ENCODE assay signal across 24 mouse cellular contexts in genomic region chr4:57168277-57168676, GRCm38 (mm10). TPM values are rescaled to one million over a fixed set of nuclear protein-coding genes. Genes with fewer than 3 reads are reported as not detected.
DNase-seq lines count a peak whose midpoint lies in the region; ATAC-seq and TF ChIP-seq lines count a peak whose summit lies in the region.
"Had no signal": no experiment of that assay in that cellular context is flagged by ENCODE, and none has a peak within 500 bp of the region (broad histone marks: within the 10 kb centered on the region; RNA-seq: fewer than 3 reads in every experiment).

No protein-coding gene starts in this region.

- H3K27ac ChIP-seq in midbrain, embryonic 11.5 days (ENCODE audit: low read depth, low read length) = no peak overlapping the region
- no peak overlapping the region for H3K27ac ChIP-seq in midbrain, embryonic 10.5 days (replicated peaks)
- no peak overlapping the region for H3K27ac ChIP-seq in liver, embryonic 14.5 days
- peak overlapping the region; percentile 82; the same call in 1 of the 2 replicates for H3K27ac ChIP-seq in stomach, embryonic 14.5 days (ENCODE audit: low read length)
- H3K27ac ChIP-seq: forebrain, embryonic 10.5 days; hindbrain, embryonic 10.5 days; hindbrain, postnatal 0 days; limb, embryonic 13.5 days had no signal

- no peak overlapping the region for H3K4me2 ChIP-seq in midbrain, embryonic 11.5 days
- H3K4me2 ChIP-seq in liver, embryonic 14.5 days (ENCODE audit: low read depth) = no peak overlapping the region
- H3K4me2 ChIP-seq in stomach, embryonic 14.5 days (replicated peaks; ENCODE audit: low read depth, low read length) = no peak overlapping the region
- H3K4me2 ChIP-seq: heart, embryonic 11.5 days; limb, embryonic 13.5 days; lung, embryonic 14.5 days had no signal

- H3K9ac ChIP-seq in midbrain, embryonic 11.5 days (ENCODE audit: low read length) = no peak overlapping the region
- H3K9ac ChIP-seq in liver, embryonic 14.5 days (replicated peaks) = no peak overlapping the region
- H3K9ac ChIP-seq in stomach, embryonic 14.5 days (replicated peaks; ENCODE audit: low read depth, low read length) = no peak overlapping the region
- H3K9ac ChIP-seq: limb, embryonic 13.5 days; lung, embryonic 14.5 days had no signal

- H3K4me3 ChIP-seq in midbrain, embryonic 11.5 days (ENCODE audit: low read depth, low read length) = no peak overlapping the region
- no peak overlapping the region for H3K4me3 ChIP-seq in midbrain, embryonic 10.5 days
- no peak overlapping the region for H3K4me3 ChIP-seq in liver, embryonic 14.5 days (ENCODE audit: insufficient read depth in 1 of 2, low read depth in 2 of 2, low read length in 2 of 2)
- H3K4me3 ChIP-seq in stomach, embryonic 14.5 days (ENCODE audit: low read depth, low read length) = no peak overlapping the region
- H3K4me3 ChIP-seq: forebrain, embryonic 10.5 days; hindbrain, embryonic 10.5 days; limb, embryonic 13.5 days had no signal

- 83% methylated on average over 1 of the region's 1 CpGs for whole genome bisulfite sequencing in midbrain, embryonic 11.5 days
- WGBS in midbrain, embryonic 10.5 days = 84% methylated on average over 1 of the region's 1 CpGs
- 13% methylated on average over 1 of the region's 1 CpGs for WGBS in liver, embryonic 14.5 days (ENCODE audit: insufficient replicate concordance)
- 60% methylated on average over 1 of the region's 1 CpGs for WGBS in stomach, embryonic 14.5 days

- ATAC-seq in midbrain, embryonic 11.5 days (ENCODE audit: low FRiP score) = no peak
- peak; percentile 82 for ATAC-seq in liver, embryonic 14.5 days (ENCODE audit: insufficient read depth)
- ATAC-seq in stomach, embryonic 14.5 days (ENCODE audit: insufficient number of reproducible peaks, insufficient read depth, low FRiP score, low read depth) = no peak
- no peak for ATAC-seq in inflammation-experienced regulatory T-cells, adult 6 months
- ATAC-seq: forebrain, embryonic 16.5 days; hindbrain, postnatal 0 days; intestine, postnatal 0 days; midbrain, embryonic 16.5 days had no signal

- H3K9me3 ChIP-seq in midbrain, embryonic 11.5 days (ENCODE audit: control insufficient read depth, low read length) = no peaks in the 10 kb centered on the region
- H3K9me3 ChIP-seq in midbrain, embryonic 10.5 days (replicated peaks) = no peaks in the 10 kb centered on the region
- H3K9me3 ChIP-seq in liver, embryonic 14.5 days (ENCODE audit: control insufficient read depth, low read length) = no peaks in the 10 kb centered on the region
- no peaks in the 10 kb centered on the region for H3K9me3 ChIP-seq in stomach, embryonic 14.5 days (ENCODE audit: control insufficient read depth, low read depth, low read length)
- H3K9me3 ChIP-seq: forebrain, embryonic 10.5 days; hindbrain, embryonic 10.5 days; limb, embryonic 13.5 days had no signal

- peak; percentile 69 for TF ChIP-seq EP300 in liver, embryonic 14.5 days (IDR thresholded peaks at IDR 0.05; ENCODE audit: low read depth)

- DNase-seq in midbrain, embryonic 11.5 days (ENCODE audit: low spot score, missing footprints) = peak; percentile 12
- DNase-seq in midbrain, embryonic 10.5 days (ENCODE audit: low spot score) = no peak
- no peak for DNase-seq in liver, embryonic 14.5 days (ENCODE audit: low read depth in 3 of 3, low spot score in 3 of 3)
- no peak for DNase-seq in thymus, postnatal 4 days
- no peak for DNase-seq in kidney, postnatal 10 days
- DNase-seq: adrenal gland, adult 8-10 months; B cell, adult 2 months; gastrocnemius, postnatal 10 days; heart, adult 11 months; kidney, postnatal 36 days; lung, embryonic 14.5 days; right cerebral cortex, postnatal 4 days had no signal

- H3K4me1 ChIP-seq in midbrain, embryonic 11.5 days (ENCODE audit: control insufficient read depth, insufficient read depth, low read length) = no peaks in the 10 kb centered on the region
- peaks cover 21% of the 10 kb centered on the region for H3K4me1 ChIP-seq in midbrain, embryonic 10.5 days
- peaks cover 4 to 15% of the 10 kb centered on the region in 2 experiments; a peak in 3 of 4 replicates for H3K4me1 ChIP-seq in liver, embryonic 14.5 days (replicated peaks; ENCODE audit: control insufficient read depth in 2 of 2, insufficient read depth in 2 of 2, low read length in 1 of 2)
- H3K4me1 ChIP-seq in stomach, embryonic 14.5 days (ENCODE audit: control insufficient read depth, insufficient read depth, low read length) = peaks cover 6% of the 10 kb centered on the region; the same call in 1 of the 2 replicates

- H3K27me3 ChIP-seq in midbrain, embryonic 11.5 days (ENCODE audit: control insufficient read depth, insufficient read depth, low read length) = no peaks in the 10 kb centered on the region
- H3K27me3 ChIP-seq in midbrain, embryonic 10.5 days (ENCODE audit: low read depth, poor library complexity, severe bottlenecking) = peaks cover 3% of the 10 kb centered on the region; the same call in 1 of the 2 replicates
- H3K27me3 ChIP-seq in liver, embryonic 14.5 days (ENCODE audit: control insufficient read depth, insufficient read depth, low read length) = no peaks in the 10 kb centered on the region; the same call in 1 of the 2 replicates
- H3K27me3 ChIP-seq in stomach, embryonic 14.5 days (ENCODE audit: control insufficient read depth, insufficient read depth, low read length) = no peaks in the 10 kb centered on the region
- H3K27me3 ChIP-seq: CH12.LX; limb, embryonic 13.5 days had no signal

- no peaks in the 10 kb centered on the region for H3K36me3 ChIP-seq in midbrain, embryonic 11.5 days (ENCODE audit: control insufficient read depth, insufficient read depth, low read length)
- H3K36me3 ChIP-seq in midbrain, embryonic 10.5 days = no peaks in the 10 kb centered on the region
- H3K36me3 ChIP-seq in liver, embryonic 14.5 days (replicated peaks; ENCODE audit: control insufficient read depth, insufficient read depth, low read depth) = no peaks in the 10 kb centered on the region
- H3K36me3 ChIP-seq in stomach, embryonic 14.5 days (ENCODE audit: control insufficient read depth, insufficient read depth, low read length) = no peaks in the 10 kb centered on the region
- H3K36me3 ChIP-seq: forebrain, embryonic 10.5 days; G1E; hindbrain, embryonic 10.5 days; limb, embryonic 13.5 days had no signal

- TF ChIP-seq CTCF in liver, embryonic 14.5 days (IDR thresholded peaks at IDR 0.05; ENCODE audit: low read depth) = no peak

RNA-seq across cellular contexts. Expression of gene Epb41l4b, which starts 25.0 kb away (rescaled TPM):
- 0.51 and 0.70 TPM in 2 replicates for polyA plus RNA-seq in midbrain, embryonic 11.5 days (2014; fragmentation: Nextera tagmentation; extraction: Ambion mirVana)
- 0.37 and 0.52 TPM in 2 replicates for polyA plus RNA-seq in midbrain, embryonic 10.5 days (2016; fragmentation: Nextera tagmentation; extraction: Ambion mirVana)
- 1.9 and 2.2 TPM in 2 replicates for polyA plus RNA-seq in liver, embryonic 14.5 days (2012; rRNA removed)
- polyA plus RNA-seq in liver, embryonic 14.5 days (2014; fragmentation: Nextera tagmentation; extraction: Ambion mirVana) = 2.1 and 2.6 TPM in 2 replicates
- polyA plus RNA-seq in stomach, embryonic 14.5 days (2014; fragmentation: Nextera tagmentation; extraction: Ambion mirVana) = 6.3 and 6.7 TPM in 2 replicates
- not detected for polyA plus RNA-seq in inflammation-experienced regulatory T-cells, adult 6 months (2017; shearing (Covaris generic))
- polyA plus RNA-seq: G1E had no signal
